Mouse (Mus musculus) subcutaneous adipose tissue, adult 2 months (tissue): Measurements from ENCODE around the gene Olfr1254. TPM values are rescaled to one million over a fixed set of nuclear protein-coding genes. Genes with fewer than 3 reads are reported as not detected.

Experiments used
- polyA plus RNA-seq: library from polyadenylated mRNA; depleted of rRNA; stranded (reverse); fragments of >200 nt; gene quantifications from 2 replicates; pipeline ENCODE4 v1.2.3, GENCODE M21; 2012; ENCODE audit warnings: low replicate concordance; rRNA removed

Olfr1254 gene
- polyA plus RNA-seq = not detected in 2 replicates

DNA sequence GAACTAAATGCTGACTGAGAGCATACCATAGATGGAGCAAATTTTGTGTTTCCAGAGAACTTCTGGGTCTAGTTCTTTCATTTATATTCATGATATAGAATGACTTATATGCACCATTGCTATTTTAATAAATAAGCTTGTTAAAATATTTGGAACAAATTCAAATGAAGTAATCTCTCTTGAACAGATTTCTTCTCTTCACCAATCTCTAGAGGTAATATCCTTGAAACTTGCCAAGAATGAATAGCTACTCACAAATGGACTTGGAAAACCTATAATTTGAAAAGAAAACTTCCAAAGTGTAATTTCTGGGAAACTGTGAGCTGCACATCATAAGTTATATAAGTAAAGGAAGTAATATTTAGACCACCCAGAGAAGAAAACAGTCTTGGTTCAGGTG lies at the start of gene Olfr1254:
Olfr1254 (minus strand) TSS at position 101 of the 400 bp plus-strand sequence.

DNA sequence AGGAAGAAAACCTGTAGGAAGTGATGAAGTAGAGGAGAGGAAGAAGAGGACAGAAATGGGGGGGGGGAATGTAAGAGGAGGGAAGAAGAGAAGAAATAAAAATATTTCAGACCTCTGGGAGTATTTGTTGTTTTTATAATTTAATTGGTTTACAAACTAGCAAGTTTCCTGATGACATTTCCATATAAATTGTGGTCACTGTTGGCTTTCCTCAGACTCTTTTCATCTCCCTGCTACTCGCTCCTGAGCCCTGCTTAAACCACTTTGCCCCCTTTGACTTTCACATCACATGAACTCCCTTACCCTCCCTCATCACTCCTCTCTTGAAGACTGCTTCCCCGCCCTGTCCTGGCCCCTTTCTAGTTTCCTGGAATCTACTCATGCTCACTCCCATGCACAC lies 48.0 kb upstream of the Olfr1254 start, which contains the start of gene Olfr1256:
Olfr1256 (minus strand) TSS at position 101 of the 400 bp plus-strand sequence.

GRCm38 (mm10) chr2:89811751-89812150 lies 18.3 kb upstream of the Olfr1254 start, which contains the start of gene Olfr1255:
TSS of gene Olfr1255 (plus strand) at chr2:89812051.

GRCm38 (mm10) chr2:89756990-89757389 lies 36.4 kb downstream of the Olfr1254 start, which contains the start of gene Olfr1253:
TSS of gene Olfr1253 (minus strand) at chr2:89757090.

Other genes with a start within 250 kb of the Olfr1254 start
- not detected in 2 replicates for gene Olfr1245, start 215.2 kb downstream of the Olfr1254 start, polyA plus RNA-seq
- not detected in 2 replicates for gene Olfr1246, start 200.5 kb downstream of the Olfr1254 start, polyA plus RNA-seq
- not detected in 2 replicates for gene Olfr1247, start 179.5 kb downstream of the Olfr1254 start, polyA plus RNA-seq
- gene Olfr1248, start 175.4 kb downstream of the Olfr1254 start, polyA plus RNA-seq = not detected in 2 replicates
- gene Olfr1249, start 158.6 kb downstream of the Olfr1254 start, polyA plus RNA-seq = not detected in 2 replicates
- not detected in 2 replicates for gene Olfr1250, start 132.2 kb downstream of the Olfr1254 start, polyA plus RNA-seq
- gene Olfr1251, start 121.7 kb downstream of the Olfr1254 start, polyA plus RNA-seq = not detected in 2 replicates
- gene Olfr1252, start 68.6 kb downstream of the Olfr1254 start, polyA plus RNA-seq = not detected in 2 replicates
- not detected in 2 replicates for gene Olfr1253, start 36.5 kb downstream of the Olfr1254 start, polyA plus RNA-seq
- not detected in 2 replicates for gene Olfr1255, start 18.4 kb upstream of the Olfr1254 start, polyA plus RNA-seq
- gene Olfr1256, start 47.9 kb upstream of the Olfr1254 start, polyA plus RNA-seq = not detected in 2 replicates
- not detected in 2 replicates for gene Olfr48, start 54.6 kb upstream of the Olfr1254 start, polyA plus RNA-seq
- gene Olfr1257, start 84.8 kb upstream of the Olfr1254 start, polyA plus RNA-seq = not detected in 2 replicates
- gene Olfr1258, start 133.7 kb upstream of the Olfr1254 start, polyA plus RNA-seq = not detected in 2 replicates
- gene Olfr1259, start 155.0 kb upstream of the Olfr1254 start, polyA plus RNA-seq = 0.54 TPM in 1 of 2 replicates, not detected in the other
- gene Olfr1260, start 180.7 kb upstream of the Olfr1254 start, polyA plus RNA-seq = not detected in 2 replicates
- not detected in 2 replicates for gene Olfr1261, start 197.6 kb upstream of the Olfr1254 start, polyA plus RNA-seq
- gene Olfr1262, start 206.5 kb upstream of the Olfr1254 start, polyA plus RNA-seq = not detected in 2 replicates
- not detected in 2 replicates for gene Olfr1263, start 218.5 kb upstream of the Olfr1254 start, polyA plus RNA-seq
- gene Olfr1264, start 232.0 kb upstream of the Olfr1254 start, polyA plus RNA-seq = not detected in 2 replicates
- not detected in 2 replicates for gene Olfr1265, start 241.7 kb upstream of the Olfr1254 start, polyA plus RNA-seq